Mouse (Mus musculus) bone marrow macrophage, adult 2 months (primary cell): ENCODE measurements around the gene Chd5.

Experiments
- CTCF ChIP-seq: IDR thresholded peaks from 2 replicates; pipeline ENCODE4 v1.5.1; 2012; ENCODE audit warnings: low read depth, mild to moderate bottlenecking, low read length, moderate library complexity
- POLR2A ChIP-seq: IDR thresholded peaks from 2 replicates; pipeline ENCODE4 v1.6.1; 2012; ENCODE audit warnings: mild to moderate bottlenecking, low read depth, low read length, borderline replicate concordance

DNA sequence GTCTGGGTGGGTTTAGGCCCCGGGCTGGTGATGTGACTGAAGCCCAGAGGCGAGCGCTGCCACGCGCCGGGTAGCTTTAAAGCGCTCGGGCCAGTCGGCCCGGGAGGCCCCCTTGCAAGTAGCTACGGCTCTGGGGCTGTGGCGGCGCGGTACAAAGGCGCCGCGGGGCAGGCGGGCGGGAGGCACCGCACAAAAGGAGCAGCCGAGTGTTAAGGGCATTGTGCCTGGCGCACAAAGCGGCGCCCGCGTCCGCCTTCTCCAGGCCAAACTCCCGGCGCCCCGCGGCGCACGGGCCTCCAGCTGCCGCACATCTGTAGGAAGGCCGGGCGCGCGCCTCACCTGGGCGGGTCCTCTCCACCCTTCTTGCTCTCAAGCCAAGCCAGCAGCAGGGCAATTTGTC, 48.1 kb upstream of the Chd5 start:
- no peak for TF ChIP-seq CTCF
- TF ChIP-seq POLR2A = no peak
